Mouse (Mus musculus) megakaryocyte, embryonic 14.5 days (primary cell): ENCODE data around the gene Them7.

Experiments used
- FLI1 ChIP-seq: IDR thresholded peaks from 2 replicates; pipeline ENCODE4 v1.6.1; 2012; ENCODE audit warnings: low read length, inconsistent platforms, mixed read lengths
- GATA1 ChIP-seq: IDR thresholded peaks from 3 replicates; pipeline ENCODE4 v1.6.1; 2012; ENCODE audit warnings: mixed read lengths, low read length, inconsistent platforms, borderline replicate concordance

DNA sequence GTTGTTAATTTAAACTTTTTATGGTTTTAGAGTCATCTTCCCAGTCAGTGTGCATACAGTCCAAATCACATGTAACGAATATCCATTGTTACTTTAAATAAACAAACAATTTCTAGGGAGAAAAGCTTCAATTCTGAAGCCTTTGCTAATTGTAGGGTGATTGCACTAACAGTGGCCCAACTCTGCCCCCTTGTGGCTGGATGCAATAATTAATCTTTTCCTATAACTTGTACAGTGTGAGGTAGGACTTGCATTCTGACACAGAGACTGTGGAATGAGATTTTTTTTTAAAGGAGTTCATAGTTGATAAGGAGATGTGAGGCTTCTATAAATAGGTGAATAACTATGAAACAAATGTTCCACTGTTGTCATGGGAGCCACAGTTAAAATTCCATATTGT is 6.2 kb downstream of the Them7 start:
- TF ChIP-seq GATA1, result no peak
- no peak for TF ChIP-seq FLI1
